Mouse (Mus musculus) lung, embryonic 15.5 days (tissue): ENCODE results near the gene Pcnx3. TPM values are rescaled to one million over a fixed set of nuclear protein-coding genes. Genes with fewer than 3 reads are reported as not detected.

ENCODE experiments used
- ATAC-seq: fragments of 200-750 bp; cut with Nextera tagmentation; 2 replicates; pipeline ENCODE4 v1.8.0; 2017; ENCODE audit warnings: moderate number of reproducible peaks, borderline replicate concordance; ENCODE audit not compliant: low FRiP score, low TSS enrichment; ENCODE audit errors: extremely low read depth
- H3K27ac ChIP-seq: fragments of 300-500 bp; sonication (generic); 2 replicates; pipeline ENCODE4 v1.5.1; 2015; ENCODE audit warnings: moderate library complexity, mild to moderate bottlenecking, inconsistent platforms
- H3K27me3 ChIP-seq: fragments of 300-500 bp; sonication (generic); 2 replicates; pipeline ENCODE4 v1.6.1; 2015; ENCODE audit warnings: inconsistent platforms
- H3K36me3 ChIP-seq: fragments of 300-500 bp; sonication (generic); 2 replicates; pipeline ENCODE4 v1.6.1; 2015; ENCODE audit warnings: inconsistent platforms
- H3K4me1 ChIP-seq: fragments of 300-500 bp; sonication (generic); 2 replicates; pipeline ENCODE4 v1.6.1; 2015; ENCODE audit warnings: inconsistent platforms
- H3K4me2 ChIP-seq: fragments of 300-500 bp; sonication (generic); 2 replicates; pipeline ENCODE4 v1.6.1; 2015; ENCODE audit warnings: inconsistent platforms, mild to moderate bottlenecking, moderate library complexity
- H3K4me3 ChIP-seq: fragments of 300-500 bp; sonication (generic); 2 replicates; pipeline ENCODE4 v1.5.1; 2015; ENCODE audit warnings: mild to moderate bottlenecking, inconsistent platforms
- H3K9ac ChIP-seq: fragments of 300-500 bp; sonication (generic); 2 replicates; pipeline ENCODE4 v1.6.1; 2015; ENCODE audit warnings: inconsistent platforms
- H3K9me3 ChIP-seq: fragments of 300-500 bp; sonication (generic); 2 replicates; pipeline ENCODE4 v1.6.1; 2016; ENCODE audit warnings: inconsistent platforms
- WGBS: fragments of 180-500 bp; shearing (Covaris S2); methylation state at CpG from one replicate; pipeline ENCODE4 v1.1.7; 2015; 5-methylcytosine and 5-hydroxymethylcytosine counted together
- polyA plus RNA-seq: library from polyadenylated mRNA; unstranded; fragments of >200 nt; fragmentation: Nextera tagmentation; extraction: Ambion mirVana; gene quantifications from 2 replicates; pipeline ENCODE4 v1.2.1, GENCODE M21; 2015

The Pcnx3 gene
- polyA plus RNA-seq, 1 experiment from 2014 or later: 20.9 TPM

DNA sequence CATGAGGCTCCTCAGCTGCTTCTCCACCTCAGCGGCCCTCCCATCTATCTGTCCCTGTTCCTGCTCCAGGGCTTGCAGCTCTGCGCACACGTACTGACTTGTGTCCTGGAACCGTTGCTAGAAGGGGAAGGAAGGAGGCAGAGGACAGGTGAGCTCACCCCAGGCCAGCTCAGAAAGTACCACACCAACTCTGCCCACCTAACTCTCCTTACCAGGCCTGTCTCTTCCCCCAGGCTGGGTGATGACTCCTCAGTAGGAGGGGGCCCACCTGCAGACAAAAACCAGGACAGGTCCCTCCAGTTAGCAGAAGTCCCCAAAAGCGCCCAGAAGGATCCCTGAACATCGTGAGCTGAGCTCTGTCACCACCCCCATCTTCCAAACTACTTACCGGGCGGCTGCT, 21.9 kb upstream of the Pcnx3 start:
- H3K27me3 ChIP-seq: no peaks in the 10 kb centered on the region
- no peaks in the 10 kb centered on the region for H3K9me3 ChIP-seq
- H3K36me3 ChIP-seq: peaks cover 36% of the 10 kb centered on the region
- no peak overlapping the region for H3K4me2 ChIP-seq
- no peak overlapping the region for H3K4me3 ChIP-seq
- 88% methylated on average over 8 of the region's 8 CpGs for WGBS
- H3K27ac ChIP-seq: no peak overlapping the region
- no peak overlapping the region for H3K9ac ChIP-seq
- H3K4me1 ChIP-seq: peaks cover 23% of the 10 kb centered on the region
- no peak for ATAC-seq

DNA sequence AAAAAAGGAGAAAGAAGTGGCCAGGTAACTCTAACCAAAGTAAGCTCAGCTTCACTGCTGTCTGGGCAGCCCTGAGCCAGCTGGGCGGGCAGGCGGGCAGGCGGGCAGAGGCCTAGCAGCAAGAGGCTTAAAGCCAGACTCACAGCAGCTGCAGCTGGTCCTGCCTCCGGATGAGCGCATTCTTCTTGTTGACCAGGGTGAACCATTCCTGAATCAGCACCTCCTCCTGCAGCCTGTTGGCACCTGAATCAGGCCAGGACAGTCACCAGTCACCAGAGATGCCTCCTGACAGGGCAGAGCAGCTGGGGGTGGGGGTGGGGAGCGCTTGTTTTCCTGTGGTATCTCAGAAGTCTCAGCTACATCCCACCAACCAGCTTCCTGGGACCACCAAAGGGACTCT, 21.4 kb upstream of the Pcnx3 start:
- Histone ChIP-seq H3K9me3 (no peaks in the 10 kb centered on the region), H3K4me2 (no peak overlapping the region), H3K9ac (no peak overlapping the region), H3K4me1 (peaks cover 24% of the 10 kb centered on the region), H3K4me3 (no peak overlapping the region), H3K27ac (no peak overlapping the region), H3K27me3 (no peaks in the 10 kb centered on the region), H3K36me3 (peaks cover 36% of the 10 kb centered on the region)
- WGBS: 96% methylated on average over 6 of the region's 6 CpGs
- no peak for ATAC-seq

DNA sequence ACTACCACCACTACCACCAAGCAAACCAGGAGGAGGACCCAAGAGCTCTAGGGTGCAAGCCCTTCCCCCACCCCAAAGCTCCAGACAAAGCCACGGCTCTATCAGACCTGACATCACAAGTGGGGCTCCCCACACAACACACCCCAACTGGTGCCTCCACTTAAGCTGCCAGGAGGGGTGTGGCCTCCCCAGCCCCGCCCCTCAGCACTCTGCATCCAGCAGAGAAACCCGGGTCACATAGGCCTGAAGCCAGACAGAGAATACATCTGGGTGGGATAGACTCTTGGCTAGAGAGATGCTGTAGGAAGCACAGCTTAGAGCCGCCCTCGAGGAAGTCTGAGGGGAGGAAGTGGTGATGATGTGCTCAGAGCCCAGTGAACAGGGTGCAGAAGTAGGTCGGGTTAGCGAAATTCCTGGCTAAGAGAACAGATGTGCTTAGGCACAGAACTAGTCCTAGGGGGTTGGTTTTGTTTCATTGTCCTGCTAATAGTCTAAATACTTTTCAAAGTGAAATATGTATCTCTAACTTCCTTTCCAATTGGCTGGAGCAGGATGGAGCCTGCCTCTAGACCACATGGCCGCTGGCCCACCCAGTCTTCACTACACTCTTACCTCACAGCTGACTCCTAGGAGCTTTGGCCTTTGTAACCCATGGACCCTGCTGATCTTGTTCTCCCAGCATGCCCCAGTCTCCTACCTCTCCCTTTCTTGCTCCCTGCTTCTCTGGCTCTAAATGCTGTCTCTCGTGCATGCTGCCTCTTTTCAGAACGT, 16.3 kb upstream of the Pcnx3 start:
- Histone ChIP-seq H3K36me3 (peaks cover 55% of the 10 kb centered on the region), H3K4me1 (peaks cover 16% of the 10 kb centered on the region), H3K27me3 (no peaks in the 10 kb centered on the region), H3K4me3 (no peak overlapping the region), H3K4me2 (no peak overlapping the region), H3K9ac (no peak overlapping the region), H3K27ac (peak overlapping the region; percentile 65), H3K9me3 (no peaks in the 10 kb centered on the region)
- peak; percentile 66 for ATAC-seq
- 35% methylated on average over 10 of the region's 10 CpGs for WGBS

- ATAC-seq: 0 out of 2 replicates have a peak, but pooled peaks have one; percentile 12
Observed at GRCm38 (mm10) chr19:5704163-5704800, 15.6 kb upstream of the Pcnx3 start, which contains the start of gene Kcnk7. Gene Kcnk7 (plus strand): TSS chr19:5704367.

GRCm38 (mm10) chr19:5695849-5696462, 7.2 kb upstream of the Pcnx3 start:
- WGBS: 32% methylated on average over 41 of the region's 41 CpGs
- Histone ChIP-seq H3K27ac (no peak overlapping the region), H3K36me3 (peaks cover 77% of the 10 kb centered on the region), H3K4me1 (peaks cover 35% of the 10 kb centered on the region), H3K4me3 (no peak overlapping the region), H3K9me3 (no peaks in the 10 kb centered on the region), H3K27me3 (no peaks in the 10 kb centered on the region), H3K4me2 (no peak overlapping the region), H3K9ac (no peak overlapping the region)
- ATAC-seq: no peak

More at GRCm38 (mm10) chr19:5704163-5704800, 15.6 kb upstream of the Pcnx3 start, which contains the start of gene Kcnk7:
- Histone ChIP-seq H3K9me3 (no peaks in the 10 kb centered on the region), H3K27me3 (no peaks in the 10 kb centered on the region), H3K9ac (no peak within 1 kb of the TSS), H3K4me2 (no peak within 1 kb of the TSS), H3K27ac (peak within 1 kb of the TSS; percentile 65), H3K4me1 (peaks cover 16% of the 10 kb centered on the region), H3K4me3 (no peak within 1 kb of the TSS), H3K36me3 (peaks cover 57% of the 10 kb centered on the region)
- WGBS: 58% methylated on average over 17 of the region's 17 CpGs

- Histone ChIP-seq H3K4me2 (peak overlapping the region; percentile 92), H3K9me3 (no peaks in the 10 kb centered on the region), H3K4me1 (peaks cover 44% of the 10 kb centered on the region), H3K4me3 (no peak overlapping the region), H3K27ac (no peak overlapping the region), H3K27me3 (no peaks in the 10 kb centered on the region), H3K36me3 (peaks cover 56% of the 10 kb centered on the region), H3K9ac (no peak overlapping the region)
- no peak for ATAC-seq
- WGBS: 74% methylated on average over 6 of the region's 6 CpGs
Observed at GRCm38 (mm10) chr19:5693801-5694200, 5.1 kb upstream of the Pcnx3 start.

DNA sequence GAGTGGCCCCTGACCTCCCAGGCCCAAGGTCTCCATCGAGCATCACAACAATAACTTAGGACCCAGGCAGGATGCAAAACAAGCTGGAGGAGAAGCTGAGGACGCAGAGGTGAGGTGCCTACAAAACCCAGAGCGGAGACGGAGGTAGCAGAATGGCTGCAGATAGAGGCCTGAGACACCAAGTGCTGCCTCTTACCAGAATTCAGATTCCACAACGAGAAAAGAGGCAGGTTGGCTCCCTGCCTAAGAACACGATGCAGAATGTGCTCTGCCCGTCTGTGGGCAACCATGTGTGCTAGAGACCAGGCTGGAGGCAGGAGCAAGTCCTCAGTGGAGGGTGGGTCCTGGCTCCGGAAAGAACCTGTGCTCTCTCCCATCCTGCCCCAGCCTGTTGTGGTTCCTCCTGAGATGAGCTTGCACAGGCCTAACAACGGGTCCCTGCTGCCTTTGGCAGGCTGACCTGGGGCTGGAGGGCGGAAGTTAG, 4.2 kb upstream of the Pcnx3 start:
- Histone ChIP-seq H3K4me1 (peaks cover 45% of the 10 kb centered on the region), H3K27me3 (no peaks in the 10 kb centered on the region), H3K27ac (peak overlapping the region; percentile 77), H3K9ac (peak overlapping the region; percentile 95; the same call in 1 of the 2 replicates), H3K9me3 (no peaks in the 10 kb centered on the region), H3K4me2 (peak overlapping the region; percentile 92), H3K36me3 (peaks cover 48% of the 10 kb centered on the region), H3K4me3 (peak overlapping the region; percentile 87)
- 50% methylated on average over 10 of the region's 10 CpGs for WGBS
- ATAC-seq: no peak

DNA sequence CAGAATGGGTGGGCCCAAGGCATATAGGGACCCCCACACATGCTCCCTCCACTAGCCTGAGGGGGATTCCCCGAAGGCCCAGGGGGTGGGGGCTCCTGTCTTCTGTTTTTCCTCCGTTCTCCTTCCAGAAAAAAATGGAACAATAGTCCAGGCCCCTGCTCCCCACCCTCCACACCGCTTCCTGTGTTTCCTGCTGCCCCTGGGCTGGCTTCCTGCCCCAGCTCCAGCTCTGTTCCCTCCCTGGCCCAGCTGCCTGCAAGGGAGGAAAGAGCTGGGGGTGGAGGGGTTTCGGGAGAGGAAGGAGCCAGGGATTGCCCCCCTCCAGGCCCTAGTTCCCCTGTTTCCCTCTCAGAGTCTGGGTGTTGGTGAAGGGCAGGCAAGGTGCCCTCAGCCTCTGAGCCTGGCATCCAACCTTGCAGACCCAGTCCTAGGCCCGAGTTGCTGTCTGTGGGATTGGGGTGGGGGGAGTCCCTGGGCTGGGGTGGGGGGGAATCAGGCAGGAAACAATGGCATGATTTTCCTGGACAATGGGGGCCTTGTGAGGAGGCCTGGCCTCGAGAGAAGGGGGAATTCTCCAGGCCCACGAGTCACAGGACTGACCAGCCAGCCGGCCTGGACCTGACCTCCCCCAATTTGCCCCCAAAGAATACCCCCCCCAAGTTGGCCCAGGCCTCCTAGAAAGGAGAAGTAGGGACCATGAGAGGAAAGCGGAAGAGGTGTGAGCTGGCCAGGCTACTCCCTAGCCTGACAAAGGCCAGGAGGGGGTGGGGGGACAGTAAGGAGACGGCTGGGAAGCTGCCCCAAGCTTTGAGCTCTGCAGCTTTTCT, 3.6 kb upstream of the Pcnx3 start:
- Histone ChIP-seq H3K27me3 (no peaks in the 10 kb centered on the region), H3K4me3 (peak overlapping the region; percentile 87), H3K4me2 (peak overlapping the region; percentile 92), H3K9ac (peak overlapping the region; percentile 95), H3K27ac (peak overlapping the region; percentile 77), H3K4me1 (peaks cover 52% of the 10 kb centered on the region), H3K36me3 (peaks cover 41% of the 10 kb centered on the region), H3K9me3 (no peaks in the 10 kb centered on the region)
- 55% methylated on average over 10 of the region's 10 CpGs for WGBS
- ATAC-seq: no peak

GRCm38 (mm10) chr19:5691601-5692000, 2.9 kb upstream of the Pcnx3 start:
- H3K4me2 ChIP-seq: peak overlapping the region; percentile 92
- peaks cover 34% of the 10 kb centered on the region for H3K36me3 ChIP-seq
- peak overlapping the region; percentile 76 for H3K27ac ChIP-seq
- H3K27me3 ChIP-seq: no peaks in the 10 kb centered on the region
- H3K4me3 ChIP-seq: peak overlapping the region; percentile 87
- peaks cover 54% of the 10 kb centered on the region for H3K4me1 ChIP-seq
- peak overlapping the region; percentile 95 for H3K9ac ChIP-seq
- 61% methylated on average over 5 of the region's 5 CpGs for WGBS
- no peaks in the 10 kb centered on the region for H3K9me3 ChIP-seq
- ATAC-seq: no peak

GRCm38 (mm10) chr19:5690343-5690735, 1.6 kb upstream of the Pcnx3 start:
- no peak for ATAC-seq
- peak overlapping the region; percentile 96 for H3K27ac ChIP-seq
- 35% methylated on average over 15 of the region's 15 CpGs for WGBS

More at GRCm38 (mm10) chr19:5690343-5690735, 1.6 kb upstream of the Pcnx3 start:
- Histone ChIP-seq H3K27me3 (no peaks in the 10 kb centered on the region), H3K4me3 (peak overlapping the region; percentile 87), H3K9ac (peak overlapping the region; percentile 95), H3K4me2 (peak overlapping the region; percentile 92), H3K9me3 (no peaks in the 10 kb centered on the region), H3K4me1 (peaks cover 51% of the 10 kb centered on the region), H3K36me3 (peaks cover 33% of the 10 kb centered on the region)
